Mouse (Mus musculus): ENCODE data around the gene Slain2.

DNA sequence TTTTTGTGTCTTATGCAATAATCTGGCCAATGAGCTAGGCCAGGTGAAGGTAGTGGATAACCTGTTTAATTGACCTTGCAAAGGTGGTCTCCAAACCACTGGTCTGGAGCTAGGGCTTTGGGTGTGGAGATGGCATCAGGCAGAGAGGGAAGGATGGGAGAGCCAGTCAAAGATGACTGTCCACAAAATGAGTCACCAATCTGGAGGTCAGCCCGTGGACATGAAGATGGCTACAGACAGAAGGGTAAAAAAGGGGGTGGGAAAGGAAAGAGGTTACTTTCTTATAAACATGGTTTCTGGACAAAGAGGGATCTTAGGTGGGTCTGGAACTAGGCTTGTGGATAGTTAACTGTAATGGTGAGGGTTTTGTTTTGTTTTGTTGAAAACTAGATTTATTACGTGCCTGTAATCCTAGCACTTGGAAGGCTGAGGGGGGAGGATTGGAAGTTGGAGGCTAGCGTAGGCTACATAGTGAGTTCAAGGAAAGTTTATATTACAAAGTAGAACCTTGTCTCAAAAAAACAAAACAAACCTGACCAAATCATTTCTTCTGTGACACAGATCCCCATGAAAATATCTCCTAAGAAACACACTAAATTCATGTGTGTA is 40.0 kb downstream of the Slain2 start:
- no peak for TF ChIP-seq CTCF (IDR thresholded peaks at IDR 0.05; ENCODE audit: low read depth)
- no peak for TF ChIP-seq EP300 (IDR thresholded peaks at IDR 0.05; ENCODE audit: low read depth)
